Comparison of ENCODE assay signal across 30 mouse cellular contexts in genomic region chr14:96107396-96107795, GRCm38 (mm10).
DNase-seq lines count a peak whose midpoint lies in the region; ATAC-seq lines count a peak whose summit lies in the region.
"Had no signal": no experiment of that assay in that cellular context is flagged by ENCODE, and none has a peak within 500 bp of the region (broad histone marks: within the 10 kb centered on the region; RNA-seq: fewer than 3 reads in every experiment).

No protein-coding gene starts in this region.

- H3K9me3 ChIP-seq in forebrain, embryonic 14.5 days (replicated peaks; ENCODE audit: control insufficient read depth, low read length): no peaks in the 10 kb centered on the region
- H3K9me3 ChIP-seq in forebrain, embryonic 15.5 days: no peaks in the 10 kb centered on the region
- H3K9me3 ChIP-seq in neural tube, embryonic 14.5 days (ENCODE audit: control insufficient read depth, low read length): no peaks in the 10 kb centered on the region
- no peaks in the 10 kb centered on the region for H3K9me3 ChIP-seq in neural tube, embryonic 15.5 days (replicated peaks)
- H3K9me3 ChIP-seq: embryonic facial prominence, embryonic 13.5 days; forebrain, embryonic 10.5 days; heart, embryonic 12.5 days; hindbrain, embryonic 13.5 days; liver, embryonic 12.5 days had no signal

- no peak overlapping the region for H3K27ac ChIP-seq in forebrain, embryonic 14.5 days (ENCODE audit: low read depth, low read length)
- H3K27ac ChIP-seq in forebrain, embryonic 15.5 days (replicated peaks): no peak overlapping the region
- H3K27ac ChIP-seq in neural tube, embryonic 14.5 days (ENCODE audit: low read depth, low read length): no peak overlapping the region
- H3K27ac ChIP-seq in neural tube, embryonic 15.5 days (replicated peaks): no peak overlapping the region
- H3K27ac ChIP-seq: embryonic facial prominence, embryonic 13.5 days; forebrain, embryonic 10.5 days; hindbrain, embryonic 13.5 days; kidney, postnatal 0 days; left cerebral cortex, adult 2 months; liver, embryonic 12.5 days; macrophage had no signal

- no peaks in the 10 kb centered on the region for H3K27me3 ChIP-seq in forebrain, embryonic 14.5 days (replicated peaks; ENCODE audit: control insufficient read depth, insufficient read depth, low read length)
- H3K27me3 ChIP-seq in forebrain, embryonic 15.5 days: no peaks in the 10 kb centered on the region
- H3K27me3 ChIP-seq in neural tube, embryonic 14.5 days (ENCODE audit: control insufficient read depth, insufficient read depth, low read length): no peaks in the 10 kb centered on the region
- no peaks in the 10 kb centered on the region for H3K27me3 ChIP-seq in neural tube, embryonic 15.5 days (replicated peaks)
- H3K27me3 ChIP-seq: CH12.LX; embryonic facial prominence, embryonic 13.5 days; heart, embryonic 12.5 days; hindbrain, embryonic 13.5 days; liver, embryonic 12.5 days; Patski had no signal

- no peak for ATAC-seq in forebrain, embryonic 14.5 days
- no peak for ATAC-seq in forebrain, embryonic 15.5 days (replicated peaks)
- ATAC-seq in neural tube, embryonic 14.5 days (ENCODE audit: low read depth): 0 out of 2 replicates have a peak, but pooled peaks have one; percentile 21
- no peak for ATAC-seq in neural tube, embryonic 15.5 days (ENCODE audit: low FRiP score)
- ATAC-seq: intestine, embryonic 16.5 days; liver, embryonic 12.5 days; lung, postnatal 0 days; Patski had no signal

- H3K4me2 ChIP-seq in forebrain, embryonic 14.5 days (ENCODE audit: low read length): no peak overlapping the region
- H3K4me2 ChIP-seq in forebrain, embryonic 15.5 days (replicated peaks): no peak overlapping the region
- no peak overlapping the region for H3K4me2 ChIP-seq in neural tube, embryonic 14.5 days (ENCODE audit: low read depth, low read length)
- H3K4me2 ChIP-seq in neural tube, embryonic 15.5 days: no peak overlapping the region
- H3K4me2 ChIP-seq: embryonic facial prominence, embryonic 13.5 days; heart, embryonic 12.5 days; hindbrain, embryonic 13.5 days; liver, embryonic 12.5 days had no signal

- no peaks in the 10 kb centered on the region for H3K4me1 ChIP-seq in forebrain, embryonic 14.5 days (ENCODE audit: control insufficient read depth, insufficient read depth, low read length)
- no peaks in the 10 kb centered on the region for H3K4me1 ChIP-seq in forebrain, embryonic 15.5 days
- no peaks in the 10 kb centered on the region for H3K4me1 ChIP-seq in neural tube, embryonic 14.5 days (ENCODE audit: control insufficient read depth, insufficient read depth, low read length)
- H3K4me1 ChIP-seq in neural tube, embryonic 15.5 days: no peaks in the 10 kb centered on the region
- H3K4me1 ChIP-seq: embryonic facial prominence, embryonic 13.5 days; forebrain, embryonic 10.5 days; heart, embryonic 12.5 days; hindbrain, embryonic 13.5 days; liver, embryonic 12.5 days had no signal

- DNase-seq in forebrain, embryonic 14.5 days (ENCODE audit: low spot score): peak; percentile 7
- DNase-seq in ZHBTc4 (ENCODE audit: low read depth, low spot score): peak; percentile 32
- no peak for DNase-seq in lung, postnatal 4 days
- no peak for DNase-seq in gastrocnemius, adult 18-20 months (ENCODE audit: low spot score)
- DNase-seq: adrenal gland, postnatal 25 days; cerebellum, adult 8-10 months; gastrocnemius, postnatal 25 days; heart, adult 18-20 months; heart, postnatal 4 days; kidney, adult 8-10 months; lung, adult 18-20 months; midbrain, embryonic 14.5 days; right cerebral cortex, postnatal 4 days; thymus, adult 2 months; thymus, postnatal 36 days had no signal

- 79% methylated on average over 7 of the region's 7 CpGs for WGBS in forebrain, embryonic 14.5 days
- WGBS in forebrain, embryonic 15.5 days: 72% methylated on average over 7 of the region's 7 CpGs
- 82% methylated on average over 7 of the region's 7 CpGs for WGBS in neural tube, embryonic 14.5 days
- WGBS in neural tube, embryonic 15.5 days: 80% methylated on average over 7 of the region's 7 CpGs

- no peak overlapping the region for H3K4me3 ChIP-seq in forebrain, embryonic 14.5 days (ENCODE audit: low read depth, low read length)
- H3K4me3 ChIP-seq in forebrain, embryonic 15.5 days: no peak overlapping the region
- no peak overlapping the region for H3K4me3 ChIP-seq in neural tube, embryonic 14.5 days (ENCODE audit: low read depth, low read length)
- H3K4me3 ChIP-seq in neural tube, embryonic 15.5 days (replicated peaks): no peak overlapping the region
- H3K4me3 ChIP-seq: embryonic facial prominence, embryonic 13.5 days; forebrain, embryonic 10.5 days; heart, embryonic 12.5 days; hindbrain, embryonic 13.5 days; left cerebral cortex, adult 2 months; liver, embryonic 12.5 days had no signal

- no peaks in the 10 kb centered on the region for H3K36me3 ChIP-seq in forebrain, embryonic 14.5 days (ENCODE audit: control insufficient read depth, insufficient read depth, low read length)
- no peaks in the 10 kb centered on the region for H3K36me3 ChIP-seq in forebrain, embryonic 15.5 days
- no peaks in the 10 kb centered on the region for H3K36me3 ChIP-seq in neural tube, embryonic 14.5 days (ENCODE audit: control insufficient read depth, insufficient read depth, low read length)
- no peaks in the 10 kb centered on the region for H3K36me3 ChIP-seq in neural tube, embryonic 15.5 days
- H3K36me3 ChIP-seq: embryonic facial prominence, embryonic 13.5 days; forebrain, embryonic 10.5 days; heart, embryonic 12.5 days; hindbrain, embryonic 13.5 days; liver, embryonic 12.5 days had no signal

- H3K9ac ChIP-seq in forebrain, embryonic 14.5 days (ENCODE audit: low read length): no peak overlapping the region
- no peak overlapping the region for H3K9ac ChIP-seq in forebrain, embryonic 15.5 days (replicated peaks)
- no peak overlapping the region for H3K9ac ChIP-seq in neural tube, embryonic 14.5 days (replicated peaks; ENCODE audit: low read depth, low read length)
- H3K9ac ChIP-seq in neural tube, embryonic 15.5 days (replicated peaks): no peak overlapping the region
- H3K9ac ChIP-seq: embryonic facial prominence, embryonic 13.5 days; heart, embryonic 12.5 days; hindbrain, embryonic 13.5 days; liver, embryonic 12.5 days had no signal

Comparison
In these comparisons a context has a peak if more than half of its experiments do, and no peak if none do; other contexts are left out.
1. DNase-seq: peak in forebrain, embryonic 14.5 days (single experiment) and ZHBTc4 (single experiment); none in lung, postnatal 4 days (0 of 2) and gastrocnemius, adult 18-20 months (single experiment).